Mouse (Mus musculus) lung, postnatal 10 days (tissue): ENCODE measurements around the gene Tefm.

Experiments used
- DNase-seq: peaks from one replicate; pipeline ENCODE4 v3.0.0; 2021

The Tefm gene

GRCm38 (mm10) chr11:80089817-80090214, 52.2 kb downstream of the Tefm start:
- DNase-seq, result no peak

- peak; percentile 94 for DNase-seq
Measured at GRCm38 (mm10) chr11:80088917-80089816, 52.8 kb downstream of the Tefm start, which contains the start of gene Atad5. TSS of gene Atad5 (plus strand) at chr11:80089400.

GRCm38 (mm10) chr11:80086844-80087243, 55.1 kb downstream of the Tefm start:
- peak; percentile 90 for DNase-seq
